Mouse (Mus musculus) lung, postnatal 0 days (tissue): Measurements from ENCODE around the gene Tmigd3. TPM values are rescaled to one million over a fixed set of nuclear protein-coding genes. Genes with fewer than 3 reads are reported as not detected.

Experiments used
- ATAC-seq: fragments of 200-750 bp; cut with Nextera tagmentation; 2 replicates; pipeline ENCODE4 v1.8.0; 2017; ENCODE audit warnings: moderate library complexity
- DNase-seq: peaks from one replicate; pipeline ENCODE4 v3.0.0-alpha.2; 2016; ENCODE audit warnings: low spot score
- H3K27ac ChIP-seq: fragments of 300-500 bp; sonication (generic); 2 replicates; pipeline ENCODE4 v1.5.1; 2014; ENCODE audit warnings: antibody characterized with exemption, mild to moderate bottlenecking, low read length, mixed read lengths
- H3K27me3 ChIP-seq: fragments of 300-500 bp; sonication (generic); replicated peaks from 2 replicates; pipeline ENCODE4 v1.6.1; 2014; ENCODE audit warnings: low read length, mixed read lengths; ENCODE audit not compliant: insufficient read depth
- H3K36me3 ChIP-seq: fragments of 300-500 bp; sonication (generic); 2 replicates; pipeline ENCODE4 v1.6.1; 2014; ENCODE audit warnings: low read length, mixed read lengths; ENCODE audit not compliant: insufficient read depth
- H3K4me1 ChIP-seq: fragments of 300-500 bp; sonication (generic); 2 replicates; pipeline ENCODE4 v1.6.1; 2014; ENCODE audit warnings: antibody characterized with exemption, low read depth, low read length, mixed read lengths; ENCODE audit not compliant: insufficient read depth
- H3K4me2 ChIP-seq: fragments of 300-500 bp; sonication (generic); replicated peaks from 2 replicates; pipeline ENCODE4 v1.6.1; 2014; ENCODE audit warnings: low read depth, mild to moderate bottlenecking, low read length, moderate library complexity, mixed read lengths
- H3K4me3 ChIP-seq: fragments of 300-500 bp; sonication (generic); 2 replicates; pipeline ENCODE4 v1.5.1; 2014; ENCODE audit warnings: low read depth, low read length
- H3K9ac ChIP-seq: fragments of 300-500 bp; sonication (generic); replicated peaks from 2 replicates; pipeline ENCODE4 v1.6.1; 2014; ENCODE audit warnings: low read depth, mild to moderate bottlenecking
- H3K9me3 ChIP-seq: fragments of 300-500 bp; sonication (generic); 2 replicates; pipeline ENCODE4 v1.6.1; 2016; ENCODE audit warnings: low read length, mixed read lengths
- CTCF ChIP-seq: IDR thresholded peaks from 2 replicates; pipeline ENCODE4 v1.5.1; 2016; ENCODE audit warnings: antibody characterized with exemption, mild to moderate bottlenecking
- EP300 ChIP-seq: IDR thresholded peaks from 2 replicates; pipeline ENCODE4 v1.6.1; 2016; ENCODE audit warnings: antibody characterized with exemption, mild to moderate bottlenecking, control low read depth
- WGBS: fragments of 180-500 bp; shearing (Covaris S2); extraction: QIAGEN DNeasy Blood & Tissue Kit; methylation state at CpG from one replicate; pipeline ENCODE4 v1.1.7; 2014; 5-methylcytosine and 5-hydroxymethylcytosine counted together
- polyA plus RNA-seq: library from polyadenylated mRNA; unstranded; fragments of >200 nt; fragmentation: Nextera tagmentation; extraction: Ambion mirVana; gene quantifications from 2 replicates; pipeline ENCODE4 v1.2.1, GENCODE M21; 2015

Tmigd3 gene
- polyA plus RNA-seq, 1 experiment from 2014 or later = 1.5 TPM

- H3K9me3 ChIP-seq = no peaks in the 10 kb centered on the region
- no peak overlapping the region for H3K4me2 ChIP-seq
- no peak for DNase-seq
- 79% methylated on average over 5 of the region's 5 CpGs for WGBS
- no peaks in the 10 kb centered on the region for H3K4me1 ChIP-seq
- no peaks in the 10 kb centered on the region for H3K27me3 ChIP-seq
- no peak overlapping the region for H3K9ac ChIP-seq
- no peak overlapping the region for H3K4me3 ChIP-seq
- TF ChIP-seq CTCF (no peak), EP300 (no peak)
- H3K36me3 ChIP-seq = peaks cover 11% of the 10 kb centered on the region; the same call in 1 of the 2 replicates
- no peak overlapping the region for H3K27ac ChIP-seq
- no peak for ATAC-seq
Measured at GRCm38 (mm10) chr3:105971831-105972446, 101.2 kb downstream of the Tmigd3 start.

DNA sequence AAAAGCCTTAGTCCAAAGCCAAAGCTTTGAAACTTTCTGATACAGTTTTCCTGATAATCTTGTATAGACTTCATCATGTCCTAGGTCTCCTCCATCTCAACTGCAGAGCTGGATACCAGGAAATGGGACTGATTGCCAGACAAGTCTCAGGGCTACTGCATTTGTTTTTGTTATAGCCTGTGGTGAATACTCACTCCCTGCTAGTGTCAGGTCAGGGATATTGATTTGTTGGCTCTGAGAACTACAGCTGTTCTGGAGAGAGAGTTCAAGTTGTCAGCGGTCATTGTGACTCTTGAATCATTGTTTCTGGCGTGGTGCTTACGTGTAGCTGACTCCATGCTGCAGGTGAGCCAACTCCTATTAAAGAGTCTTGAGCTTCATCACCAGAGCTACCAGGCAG, 102.7 kb downstream of the Tmigd3 start, which contains the start of gene Ovgp1:
TSS of gene Ovgp1 (plus strand) at position 301 of the 400 bp plus-strand sequence.
- no peak within 1 kb of the TSS for H3K4me2 ChIP-seq
- H3K4me3 ChIP-seq = no peak within 1 kb of the TSS
- peaks cover 4% of the 10 kb centered on the region; the same call in 1 of the 2 replicates for H3K36me3 ChIP-seq
- no peak within 1 kb of the TSS for H3K27ac ChIP-seq
- no peaks in the 10 kb centered on the region for H3K27me3 ChIP-seq
- 70% methylated on average over 3 of the region's 3 CpGs for WGBS
- no peak within 1 kb of the TSS for H3K9ac ChIP-seq
- no peak for ATAC-seq
- DNase-seq = no peak
- no peak for TF ChIP-seq CTCF
- no peak for TF ChIP-seq EP300
- H3K4me1 ChIP-seq = no peaks in the 10 kb centered on the region
- H3K9me3 ChIP-seq = no peaks in the 10 kb centered on the region

Other genes starting within 250 kb of the Tmigd3 start
- 15.0 and 16.2 TPM in 2 replicates for gene Ddx20, start 183.3 kb upstream of the Tmigd3 start, polyA plus RNA-seq
- 2.7 and 3.9 TPM in 2 replicates for gene Inka2, start 166.3 kb upstream of the Tmigd3 start, polyA plus RNA-seq
- 166 and 190 TPM in 2 replicates for gene Rap1a, start 69.6 kb upstream of the Tmigd3 start, polyA plus RNA-seq
- 0.82 and 0.89 TPM in 2 replicates for gene Adora3, start within 50 bp of the Tmigd3 start, polyA plus RNA-seq
- 1.2 and 1.9 TPM in 2 replicates for gene I830077J02Rik, start 61.8 kb downstream of the Tmigd3 start, polyA plus RNA-seq
- gene Wdr77, start 88.5 kb downstream of the Tmigd3 start, polyA plus RNA-seq = 45.9 and 50.0 TPM in 2 replicates
- 352 and 364 TPM in 2 replicates for gene Atp5f1, start 89.2 kb downstream of the Tmigd3 start, polyA plus RNA-seq
- 0.95 and 1.0 TPM in 2 replicates for gene Ovgp1, start 102.8 kb downstream of the Tmigd3 start, polyA plus RNA-seq
- 18.5 and 23.0 TPM in 2 replicates for gene Pifo, start 143.7 kb downstream of the Tmigd3 start, polyA plus RNA-seq
- gene Chil5, start 161.9 kb downstream of the Tmigd3 start, polyA plus RNA-seq = 0.20 and 0.30 TPM in 2 replicates
- gene Chia1, start 242.3 kb downstream of the Tmigd3 start, polyA plus RNA-seq = 47.1 and 69.6 TPM in 2 replicates